Mouse (Mus musculus): Measurements from ENCODE around the gene Myo10.

Myo10 gene

DNA sequence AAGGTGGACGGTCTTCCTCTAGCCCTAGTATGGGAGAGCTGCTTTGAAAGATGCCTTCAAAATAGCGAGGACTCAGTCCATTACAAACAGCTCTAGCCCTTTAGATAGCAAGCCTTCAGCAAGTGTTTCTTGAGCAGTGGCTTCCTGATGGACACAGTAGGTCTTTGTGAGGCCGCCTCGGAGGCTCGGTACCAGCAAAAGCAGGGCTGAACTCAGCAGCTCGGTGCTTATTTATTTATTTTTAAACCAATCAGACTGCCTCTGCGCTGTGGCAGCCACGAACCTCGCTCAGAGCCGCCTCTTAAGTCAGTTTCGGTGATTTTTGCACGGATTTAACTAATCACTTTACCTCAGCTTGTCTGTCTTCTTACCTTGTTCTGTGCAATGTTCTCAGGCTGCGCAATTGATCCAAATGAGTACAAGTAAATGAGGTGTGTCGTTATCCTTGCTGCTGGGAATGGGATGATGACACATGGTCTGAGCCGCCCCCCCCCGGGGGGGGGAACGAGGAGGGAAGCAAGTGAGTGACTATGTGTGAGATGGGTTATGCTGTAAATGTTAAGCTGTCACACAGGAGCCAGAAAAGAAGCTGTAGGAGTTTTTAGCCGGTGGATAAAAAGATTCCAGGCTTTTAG lies 232.1 kb downstream of the Myo10 start:
- no peak for DNase-seq

DNA sequence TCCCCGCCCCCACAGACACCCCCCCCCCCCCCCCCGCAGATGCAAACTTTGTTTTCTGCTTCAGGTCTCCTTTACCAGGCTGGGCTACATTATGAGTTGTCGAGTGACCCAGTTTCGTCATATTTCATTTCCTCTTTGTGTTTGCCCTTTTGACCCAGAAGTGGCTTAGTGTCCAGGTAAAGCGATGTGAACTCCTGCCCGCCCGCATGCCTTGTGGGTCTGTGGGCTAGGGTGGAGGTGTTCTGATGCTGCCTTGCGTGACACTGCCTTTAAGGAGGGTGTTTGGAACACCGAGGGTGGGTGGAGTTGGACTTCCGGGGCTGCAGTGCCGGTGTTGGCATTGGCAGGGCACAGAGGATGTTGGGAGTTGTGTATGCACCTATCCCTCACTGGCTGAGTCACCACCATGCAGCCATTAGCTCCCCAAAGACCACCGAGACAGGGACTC lies 236.3 kb downstream of the Myo10 start:
- DNase-seq = no peak

DNA sequence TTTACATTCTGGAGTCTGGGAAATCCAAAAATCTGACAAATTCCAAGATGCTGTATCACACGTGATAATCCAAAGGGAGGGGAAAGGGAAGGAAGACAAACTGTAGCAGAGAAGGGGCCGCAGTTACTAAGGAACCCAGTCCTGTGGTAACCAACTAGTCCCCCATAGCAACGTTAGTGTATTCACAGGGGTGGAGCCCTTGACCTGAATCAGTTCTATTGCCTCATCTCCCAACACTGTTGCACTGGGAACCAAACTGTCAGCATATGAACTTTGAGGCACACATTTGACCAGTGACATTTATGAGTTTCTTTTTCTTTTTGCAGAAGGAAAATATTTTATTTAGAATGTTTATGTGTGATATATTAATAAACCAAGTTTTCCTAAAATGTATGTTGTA lies 237.1 kb downstream of the Myo10 start:
- DNase-seq = no peak

DNA sequence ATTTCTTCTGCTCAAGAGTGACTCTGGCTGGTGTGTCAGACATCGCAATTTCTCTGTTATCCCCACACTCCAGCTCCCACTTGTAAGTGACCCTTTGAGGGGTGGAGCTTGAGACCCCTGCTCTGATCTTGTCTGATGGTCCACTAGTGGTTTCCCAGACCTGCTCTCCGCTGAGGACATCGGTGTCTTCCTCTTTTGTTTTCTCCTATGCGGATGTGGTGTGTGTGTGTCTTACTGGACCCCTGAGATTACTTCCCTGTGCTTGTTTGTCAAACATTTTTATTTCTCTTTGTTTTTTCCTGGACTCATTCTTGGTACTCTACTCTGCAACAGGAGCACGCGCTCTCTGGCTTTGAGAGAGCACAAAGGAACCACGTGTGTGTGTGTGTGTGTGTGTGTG lies 239.6 kb downstream of the Myo10 start:
- DNase-seq = no peak
